Mouse (Mus musculus) CD8-positive naive resting alpha-beta T cell, adult 2 months (primary cell): ENCODE measurements around the gene Samd4.

Experiments used
- DNase-seq, 2 experiments: peaks; one replicate each; pipeline ENCODE4 v3.0.0; 2022; ENCODE audit warnings: low read depth in 2 of 2, low spot score in 2 of 2

The Samd4 gene

DNA sequence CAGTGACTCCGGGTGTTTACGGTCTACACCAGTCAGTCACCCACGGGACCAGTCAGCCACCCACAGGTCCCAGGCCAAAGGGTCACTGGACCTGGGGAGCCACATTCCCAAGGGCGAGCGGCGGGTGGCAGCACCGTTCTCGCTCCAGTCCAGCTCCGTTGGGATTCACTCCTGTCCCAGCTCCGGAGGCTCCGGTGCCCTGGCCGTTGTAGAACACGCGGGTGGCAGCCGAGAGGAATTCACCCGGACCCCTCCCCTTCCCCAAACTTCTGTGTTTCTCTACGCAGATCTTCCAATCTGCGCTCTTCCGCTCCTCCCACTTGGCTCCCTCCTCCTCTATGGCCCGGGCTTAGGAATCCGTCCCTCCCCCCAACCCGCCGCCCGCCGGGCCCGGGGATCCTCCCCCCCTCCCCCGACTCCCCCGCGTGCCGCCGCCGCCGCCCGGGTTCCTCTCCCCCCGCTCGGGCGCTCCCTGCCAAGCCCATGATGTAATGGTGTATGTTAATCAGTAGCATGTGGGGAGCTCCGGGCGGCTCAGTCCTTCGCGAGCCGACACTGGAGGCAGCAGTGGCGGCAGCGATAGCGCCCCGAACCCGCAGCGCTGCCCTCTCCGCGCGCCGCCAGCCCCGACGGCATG is at the start of gene Samd4:
Gene Samd4 (plus strand): TSS at position 424 of the 637 bp plus-strand sequence.
- no peak for DNase-seq

- DNase-seq: no peak
These were observed 43.3 kb upstream of the Samd4 start for GRCm38 (mm10) chr14:46839326-46839725.

DNA sequence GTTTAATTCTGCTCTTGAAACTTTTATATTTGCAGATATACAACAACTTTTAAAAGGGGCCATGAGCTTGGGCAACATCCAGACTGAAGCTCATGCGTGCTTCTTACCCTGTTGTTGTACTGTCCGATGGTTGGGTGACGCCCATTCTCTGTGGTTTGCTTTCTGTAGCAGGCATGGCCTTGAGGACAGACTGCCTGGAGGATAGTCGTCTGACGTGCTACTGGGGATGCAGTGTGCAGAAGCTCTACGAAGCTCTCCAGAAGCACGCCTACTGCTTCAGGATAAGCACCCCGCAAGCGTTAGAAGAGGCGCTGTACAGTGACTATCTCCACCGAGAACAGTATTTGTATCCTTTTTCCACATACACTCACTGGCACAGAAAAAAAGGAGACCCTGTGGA is 36.9 kb upstream of the Samd4 start:
- no peak for DNase-seq

DNA sequence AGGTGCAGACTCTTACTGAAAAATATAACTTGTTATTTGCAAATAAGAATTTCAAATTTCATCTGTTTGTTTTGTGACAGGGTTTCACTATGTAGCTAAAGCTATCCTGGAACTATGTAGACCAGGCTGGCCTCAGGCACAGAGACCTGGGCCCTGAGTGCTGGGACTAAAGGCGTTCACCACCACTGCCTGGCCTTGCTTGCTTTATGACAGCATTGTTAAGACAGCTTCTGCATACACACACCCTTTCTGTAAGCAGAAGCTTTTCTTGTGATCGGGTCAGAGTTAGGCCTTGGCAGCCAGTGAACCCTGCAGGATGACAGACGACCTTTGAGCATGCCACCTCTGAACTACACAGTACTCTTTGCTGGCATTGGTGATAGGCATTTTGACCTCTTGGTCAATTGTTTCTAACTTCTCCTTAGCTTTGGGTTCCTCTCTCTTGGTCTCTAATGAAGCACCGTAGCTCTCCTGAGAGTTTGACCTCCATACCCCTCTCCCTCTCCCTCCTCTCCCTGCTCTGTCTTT is 34.5 kb upstream of the Samd4 start:
- DNase-seq: no peak

GRCm38 (mm10) chr14:46848736-46849135 is 33.9 kb upstream of the Samd4 start:
- no peak for DNase-seq

GRCm38 (mm10) chr14:46849769-46850168 is 32.9 kb upstream of the Samd4 start:
- no peak for DNase-seq

DNA sequence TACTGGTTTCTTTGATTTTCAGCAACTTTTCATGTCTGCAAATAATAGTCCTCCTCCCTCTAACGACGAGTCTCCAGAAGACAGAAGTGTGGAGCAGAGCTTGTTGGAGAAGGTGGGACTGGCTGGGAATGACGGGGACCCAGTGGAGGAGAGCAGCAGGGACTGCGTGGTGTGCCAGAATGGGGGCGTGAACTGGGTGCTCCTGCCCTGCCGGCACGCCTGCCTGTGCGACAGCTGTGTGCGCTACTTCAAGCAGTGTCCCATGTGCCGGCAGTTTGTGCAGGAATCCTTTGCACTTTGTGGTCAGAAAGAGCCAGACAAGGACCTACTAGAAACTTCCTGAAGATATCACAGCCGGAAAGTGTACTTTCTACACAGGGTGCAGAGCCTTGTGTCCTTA is 29.0 kb upstream of the Samd4 start:
- DNase-seq: no peak

DNA sequence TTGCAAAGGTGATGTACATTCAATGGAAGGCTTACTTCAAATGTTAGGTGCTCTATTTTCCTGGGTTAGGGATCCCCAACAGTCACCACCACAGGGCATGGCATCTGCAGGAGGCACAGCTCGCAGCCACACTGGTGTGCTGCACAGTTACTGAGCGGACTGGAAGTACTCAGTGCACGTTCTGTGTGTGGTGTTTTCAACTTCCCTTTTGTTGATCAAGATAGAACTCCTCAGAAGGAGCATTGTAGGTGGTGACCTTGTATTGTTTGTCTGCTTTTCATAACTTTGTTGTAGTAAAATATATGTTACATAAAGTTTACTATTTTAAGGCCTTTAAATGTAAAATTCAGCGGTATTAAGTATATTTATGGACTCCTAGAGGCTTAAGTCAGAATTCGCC is 19.7 kb upstream of the Samd4 start:
- DNase-seq: no peak

GRCm38 (mm10) chr14:46880935-46881334 is 1.7 kb upstream of the Samd4 start:
- peak; percentile 18 to 25 for DNase-seq

GRCm38 (mm10) chr14:46881581-46882430 is 848 bp upstream of the Samd4 start:
- DNase-seq: no peak

DNA sequence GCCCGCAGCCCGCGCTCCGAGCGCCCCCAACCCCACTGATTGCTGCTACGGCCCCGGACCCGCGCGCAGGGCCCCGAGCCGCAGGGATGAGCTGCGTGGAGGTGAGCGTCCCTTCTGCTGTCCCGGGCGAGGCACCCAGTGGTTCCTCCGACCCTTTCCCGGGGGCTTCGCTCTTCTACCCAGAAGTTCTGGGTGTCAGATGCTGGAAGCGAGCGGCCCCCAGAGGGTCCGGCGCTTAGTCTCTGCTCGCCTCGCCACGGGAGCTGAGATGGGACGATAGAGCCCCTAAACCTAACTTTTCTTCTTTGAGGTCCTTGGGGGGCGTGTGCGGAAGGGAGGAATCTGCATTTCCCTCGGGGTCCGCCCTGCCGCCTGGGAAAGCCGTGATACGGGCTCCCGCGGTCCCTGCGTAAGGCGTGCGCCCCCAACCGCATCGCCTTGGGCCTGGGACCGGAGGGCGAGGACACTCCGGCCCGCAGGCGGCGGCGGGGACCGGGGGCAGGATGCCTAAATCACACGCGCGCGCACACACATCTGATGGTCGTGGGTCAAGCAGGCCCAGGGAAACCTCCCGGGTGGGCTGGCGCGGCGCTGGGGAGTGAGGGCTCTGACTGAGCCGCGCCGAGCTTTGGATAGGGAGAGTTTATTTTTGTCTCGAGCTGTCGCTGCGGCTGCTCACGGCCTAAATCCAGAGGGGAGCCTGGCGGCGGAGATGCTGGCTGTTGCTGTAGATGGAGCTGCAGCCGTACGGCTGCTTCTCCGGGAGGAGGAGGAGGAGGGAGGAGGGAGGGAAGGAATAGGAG is 615 bp downstream of the Samd4 start:
- DNase-seq: peak in 1 of 2 experiments; percentile 1

- DNase-seq: peak in 1 of 2 experiments; percentile 5
These were observed 1.3 kb downstream of the Samd4 start for GRCm38 (mm10) chr14:46883871-46884441.

DNA sequence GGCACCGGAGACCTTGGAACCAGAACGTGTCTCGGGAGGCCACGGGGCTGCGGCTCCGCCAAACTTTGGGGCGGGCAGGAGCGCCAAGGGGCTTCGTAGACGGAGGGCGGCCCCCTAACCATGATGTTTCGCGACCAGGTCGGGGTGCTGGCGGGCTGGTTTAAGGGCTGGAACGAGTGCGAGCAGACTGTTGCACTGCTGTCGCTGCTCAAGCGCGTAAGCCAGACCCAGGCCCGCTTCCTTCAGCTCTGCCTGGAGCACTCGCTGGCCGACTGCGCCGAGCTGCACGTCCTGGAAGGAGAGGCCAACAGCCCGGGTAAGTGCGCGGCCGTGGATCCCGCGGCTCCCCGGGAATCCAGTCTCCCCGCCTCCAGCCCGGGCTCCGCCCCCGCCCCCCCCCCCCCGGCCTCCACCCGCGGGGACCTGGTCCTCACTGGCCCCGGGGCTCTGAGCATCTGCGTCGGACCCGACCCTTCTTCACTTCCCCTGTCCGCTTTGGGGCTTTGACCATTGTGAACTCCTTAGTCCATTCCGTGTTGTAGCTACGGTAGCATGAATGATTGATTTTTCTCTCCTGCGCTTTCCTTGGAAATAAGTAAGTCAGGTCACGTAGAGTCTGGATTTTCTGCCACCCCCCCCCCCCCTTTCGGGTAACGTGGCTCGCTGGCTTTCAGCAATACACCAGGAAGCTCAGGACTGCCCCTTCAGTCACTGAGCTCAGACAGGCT is 2.2 kb downstream of the Samd4 start:
- DNase-seq: peak; percentile 3 to 18

- DNase-seq: no peak
These were observed 2.7 kb downstream of the Samd4 start for GRCm38 (mm10) chr14:46885429-46885755.

DNA sequence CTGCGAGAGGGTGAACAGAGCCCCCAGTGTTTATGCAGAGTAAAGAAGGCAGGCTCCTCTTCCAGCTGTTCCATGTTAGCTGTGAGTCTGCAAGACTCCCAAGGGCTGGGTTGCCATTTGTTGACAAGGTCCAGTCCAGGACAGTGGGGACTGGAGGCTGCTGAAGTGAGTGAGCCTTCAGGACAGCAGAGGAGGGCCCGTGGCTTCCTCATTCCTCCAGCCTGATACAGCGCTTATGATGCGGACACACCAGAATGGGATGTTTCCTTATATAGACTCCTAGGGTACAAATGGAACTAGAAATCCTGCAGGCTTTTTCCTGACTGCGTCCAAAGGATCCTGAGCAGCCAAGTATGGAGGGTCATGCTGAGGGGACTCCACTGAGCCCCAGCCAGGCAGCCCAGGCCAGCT is 3.2 kb downstream of the Samd4 start:
- no peak for DNase-seq

DNA sequence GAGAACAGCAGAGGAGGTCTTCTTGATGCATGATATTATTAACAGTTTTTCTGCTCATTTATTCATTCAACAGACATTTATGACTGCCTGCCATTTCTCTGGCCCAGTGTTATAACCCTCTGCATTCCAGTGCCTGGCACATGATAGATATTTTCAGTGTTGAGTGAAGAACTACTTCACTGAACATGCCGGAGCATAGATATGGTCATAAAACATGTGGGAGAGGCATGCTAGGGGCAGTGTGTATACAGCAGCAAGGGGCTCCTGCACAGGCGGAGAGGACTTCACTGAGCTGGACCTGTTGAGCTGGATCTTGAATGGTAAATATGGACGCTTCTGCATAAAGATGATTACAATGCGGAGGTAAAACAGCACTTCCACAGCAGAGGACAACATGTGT is 6.4 kb downstream of the Samd4 start:
- DNase-seq: no peak

DNA sequence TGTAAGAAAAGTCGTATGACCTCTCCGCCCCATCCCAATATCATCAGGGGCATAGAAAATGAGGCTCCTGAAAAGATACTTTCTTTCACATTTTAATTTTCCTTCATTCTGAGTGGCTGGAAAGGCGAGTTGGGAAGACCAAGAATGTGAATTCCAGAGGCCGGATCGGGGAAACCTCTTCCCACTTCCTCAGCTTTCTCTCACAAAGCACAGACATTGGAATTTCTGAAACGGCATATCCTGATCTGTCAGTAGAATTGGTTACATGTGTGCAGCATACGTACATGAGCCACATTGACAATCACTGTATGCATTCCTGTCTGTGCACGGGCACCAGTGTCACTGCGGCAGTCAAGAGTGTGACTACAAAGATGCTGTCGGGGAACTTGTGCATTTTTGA is 11.3 kb downstream of the Samd4 start:
- DNase-seq: no peak

DNA sequence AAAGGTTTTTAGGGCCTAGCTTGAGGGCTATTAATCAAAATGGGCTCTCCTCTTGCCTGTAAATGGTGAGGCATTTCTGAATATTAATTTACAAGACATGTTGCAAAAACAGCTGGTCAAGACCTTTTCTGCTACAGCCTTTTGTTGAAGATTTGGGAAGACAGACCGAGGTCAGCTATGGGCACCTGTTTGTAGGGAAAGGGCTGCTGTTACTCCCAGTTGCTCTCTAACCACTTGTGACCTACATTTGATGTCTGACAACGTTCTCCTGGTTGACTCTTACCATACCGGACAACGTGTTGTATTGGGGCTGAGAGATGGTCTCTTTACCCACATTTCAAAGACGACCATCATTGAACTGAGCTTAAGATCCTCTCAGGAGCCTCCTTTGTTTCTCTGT is 15.3 kb downstream of the Samd4 start:
- no peak for DNase-seq

GRCm38 (mm10) chr14:46898626-46899025 is 16.0 kb downstream of the Samd4 start:
- DNase-seq: no peak

DNA sequence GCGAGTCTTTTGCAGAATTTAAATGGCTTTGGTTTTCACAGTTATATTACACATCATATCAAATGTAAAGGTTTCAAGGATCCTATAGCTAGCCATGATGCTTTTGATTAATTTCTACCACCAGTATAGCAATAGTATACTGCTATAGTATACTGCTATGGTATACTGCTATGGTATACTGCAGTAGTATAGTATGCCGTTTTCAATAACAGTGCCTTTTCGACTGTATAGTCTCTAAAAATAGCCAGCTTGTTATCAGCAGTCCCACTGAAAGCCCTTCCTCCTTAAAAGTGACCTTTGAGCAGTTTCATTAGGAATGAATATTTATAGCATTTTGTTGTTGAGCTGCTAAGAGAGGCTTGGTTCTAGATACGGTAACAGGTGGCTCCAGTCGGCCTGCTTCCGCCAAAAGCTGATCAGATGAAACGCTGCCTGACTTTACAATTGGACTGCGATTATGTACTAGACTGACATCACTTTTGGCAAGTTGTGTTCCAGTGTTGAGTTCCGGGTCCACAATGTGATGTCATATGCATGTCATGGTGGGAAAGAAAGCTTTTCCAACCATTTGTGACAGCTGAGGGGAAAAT is 19.9 kb downstream of the Samd4 start:
- DNase-seq: no peak
